Comparison of ENCODE assay signal across 36 mouse cellular contexts in genomic region chr11:7138370-7138769, GRCm38 (mm10). TPM values are rescaled to one million over a fixed set of nuclear protein-coding genes. Genes with fewer than 3 reads are reported as not detected.
DNase-seq lines count a peak whose midpoint lies in the region; ATAC-seq lines count a peak whose summit lies in the region.
"Had no signal": no experiment of that assay in that cellular context is flagged by ENCODE, and none has a peak within 500 bp of the region (broad histone marks: within the 10 kb centered on the region; RNA-seq: fewer than 3 reads in every experiment).

No protein-coding gene starts in this region.

- no peaks in the 10 kb centered on the region for H3K36me3 ChIP-seq in forebrain, embryonic 11.5 days (ENCODE audit: control insufficient read depth, insufficient read depth, low read length)
- H3K36me3 ChIP-seq in forebrain, embryonic 15.5 days: no peaks in the 10 kb centered on the region
- no peaks in the 10 kb centered on the region for H3K36me3 ChIP-seq in heart, embryonic 12.5 days
- H3K36me3 ChIP-seq in liver, embryonic 11.5 days (ENCODE audit: control insufficient read depth, insufficient read depth, low read length): no peaks in the 10 kb centered on the region
- no peaks in the 10 kb centered on the region for H3K36me3 ChIP-seq in liver, embryonic 13.5 days
- H3K36me3 ChIP-seq: embryonic facial prominence, embryonic 10.5 days; embryonic facial prominence, embryonic 13.5 days; heart, embryonic 15.5 days had no signal

- no peak overlapping the region for H3K4me3 ChIP-seq in forebrain, embryonic 11.5 days (ENCODE audit: low read depth, low read length)
- no peak overlapping the region for H3K4me3 ChIP-seq in forebrain, embryonic 15.5 days
- no peak overlapping the region for H3K4me3 ChIP-seq in heart, embryonic 12.5 days
- no peak overlapping the region for H3K4me3 ChIP-seq in liver, embryonic 11.5 days (ENCODE audit: low read depth, low read length)
- no peak overlapping the region for H3K4me3 ChIP-seq in liver, embryonic 13.5 days (replicated peaks)
- H3K4me3 ChIP-seq: embryonic facial prominence, embryonic 10.5 days; embryonic facial prominence, embryonic 13.5 days; erythroblast, embryonic 14.5 days; forebrain, embryonic 13.5 days; gastrocnemius, adult 2 months; heart, embryonic 15.5 days; hindbrain, embryonic 13.5 days had no signal

- H3K9me3 ChIP-seq in forebrain, embryonic 11.5 days (ENCODE audit: control insufficient read depth, low read length): no peaks in the 10 kb centered on the region
- no peaks in the 10 kb centered on the region for H3K9me3 ChIP-seq in forebrain, embryonic 15.5 days
- H3K9me3 ChIP-seq in heart, embryonic 12.5 days (replicated peaks): no peaks in the 10 kb centered on the region
- H3K9me3 ChIP-seq in liver, embryonic 11.5 days (ENCODE audit: control insufficient read depth, low read length): no peaks in the 10 kb centered on the region
- no peaks in the 10 kb centered on the region for H3K9me3 ChIP-seq in liver, embryonic 13.5 days (replicated peaks)
- H3K9me3 ChIP-seq: embryonic facial prominence, embryonic 10.5 days; embryonic facial prominence, embryonic 13.5 days; forebrain, embryonic 13.5 days; heart, embryonic 15.5 days; hindbrain, embryonic 13.5 days had no signal

- ATAC-seq in forebrain, embryonic 11.5 days (replicated peaks; ENCODE audit: low FRiP score): no peak
- ATAC-seq in forebrain, embryonic 15.5 days (replicated peaks): no peak
- ATAC-seq in heart, embryonic 12.5 days (ENCODE audit: insufficient number of reproducible peaks, low FRiP score): peak; percentile 80
- ATAC-seq in liver, embryonic 11.5 days (replicated peaks; ENCODE audit: low FRiP score): peak; percentile 72
- peak; percentile 72 for ATAC-seq in liver, embryonic 13.5 days (ENCODE audit: low read depth)
- ATAC-seq: activated CD4-positive, CD25-positive, alpha-beta regulatory T cell, adult 4 months; forebrain, embryonic 13.5 days; forebrain, postnatal 0 days; hindbrain, postnatal 0 days; inflammation-experienced regulatory T-cells, adult 6 months; intestine, embryonic 16.5 days had no signal

- no peaks in the 10 kb centered on the region for H3K4me1 ChIP-seq in forebrain, embryonic 11.5 days (replicated peaks; ENCODE audit: control insufficient read depth, insufficient read depth, low read length)
- no peaks in the 10 kb centered on the region for H3K4me1 ChIP-seq in forebrain, embryonic 15.5 days
- peaks cover 14% of the 10 kb centered on the region for H3K4me1 ChIP-seq in heart, embryonic 12.5 days (replicated peaks)
- H3K4me1 ChIP-seq in liver, embryonic 11.5 days (replicated peaks; ENCODE audit: control insufficient read depth, insufficient read depth, low read length): no peaks in the 10 kb centered on the region
- peaks cover 10% of the 10 kb centered on the region for H3K4me1 ChIP-seq in liver, embryonic 13.5 days (replicated peaks)
- H3K4me1 ChIP-seq: forebrain, embryonic 13.5 days; hindbrain, embryonic 13.5 days had no signal

- no peak overlapping the region for H3K27ac ChIP-seq in forebrain, embryonic 11.5 days (ENCODE audit: low read depth, low read length)
- no peak overlapping the region for H3K27ac ChIP-seq in forebrain, embryonic 15.5 days (replicated peaks)
- 0 out of 2 replicates have a peak overlapping the region, but pooled peaks have one; percentile 6 for H3K27ac ChIP-seq in heart, embryonic 12.5 days (ENCODE audit: poor library complexity, severe bottlenecking)
- no peak overlapping the region for H3K27ac ChIP-seq in liver, embryonic 11.5 days (ENCODE audit: low read depth, low read length)
- H3K27ac ChIP-seq in liver, embryonic 13.5 days: no peak overlapping the region
- H3K27ac ChIP-seq: embryonic facial prominence, embryonic 10.5 days; embryonic facial prominence, embryonic 13.5 days; forebrain, embryonic 13.5 days; gastrocnemius, adult 2 months; heart, embryonic 15.5 days; hindbrain, embryonic 13.5 days; hindbrain, postnatal 0 days had no signal

- DNase-seq in forebrain, embryonic 11.5 days (ENCODE audit: low spot score): peak; percentile 37
- no peak for DNase-seq in heart, postnatal 25 days (ENCODE audit: low spot score)
- DNase-seq in liver, embryonic 11.5 days (ENCODE audit: low spot score): no peak
- no peak for DNase-seq in liver
- DNase-seq in liver, embryonic 13.5 days: no peak
- DNase-seq in gastrocnemius, postnatal 36 days: no peak
- DNase-seq: adrenal gland, adult 8-10 months; adrenal gland, postnatal 25 days; cerebellum, adult 11-12 months; cerebellum, adult 8-10 months; cerebellum, postnatal 10 days; cerebellum, postnatal 36 days; embryo, embryonic 11 days; forebrain, postnatal 0 days; gastrocnemius, adult 2 months; gastrocnemius, postnatal 14 days; heart, adult 18-20 months; heart, postnatal 14 days had no signal

- no peak overlapping the region for H3K9ac ChIP-seq in forebrain, embryonic 11.5 days (ENCODE audit: low read length)
- H3K9ac ChIP-seq in forebrain, embryonic 15.5 days (replicated peaks): no peak overlapping the region
- H3K9ac ChIP-seq in heart, embryonic 12.5 days: no peak overlapping the region
- no peak overlapping the region for H3K9ac ChIP-seq in liver, embryonic 11.5 days (ENCODE audit: low read depth, low read length)
- no peak overlapping the region for H3K9ac ChIP-seq in liver, embryonic 13.5 days
- H3K9ac ChIP-seq: embryonic facial prominence, embryonic 13.5 days; forebrain, embryonic 13.5 days; forebrain, postnatal 0 days; heart, embryonic 15.5 days; hindbrain, embryonic 13.5 days had no signal

- 94% methylated on average over 8 of the region's 8 CpGs for WGBS in forebrain, embryonic 11.5 days
- 92% methylated on average over 8 of the region's 8 CpGs for WGBS in forebrain, embryonic 15.5 days
- WGBS in heart, embryonic 12.5 days: 73% methylated on average over 8 of the region's 8 CpGs
- 74% methylated on average over 8 of the region's 8 CpGs for whole genome bisulfite sequencing in liver, embryonic 11.5 days
- WGBS in liver, embryonic 13.5 days (ENCODE audit: insufficient replicate concordance): 54% methylated on average over 8 of the region's 8 CpGs

- H3K4me2 ChIP-seq in forebrain, embryonic 11.5 days (ENCODE audit: low read depth, low read length, severe bottlenecking): no peak overlapping the region
- no peak overlapping the region for H3K4me2 ChIP-seq in forebrain, embryonic 15.5 days (replicated peaks)
- no peak overlapping the region for H3K4me2 ChIP-seq in heart, embryonic 12.5 days
- no peak overlapping the region; the same call in 1 of the 2 replicates for H3K4me2 ChIP-seq in liver, embryonic 11.5 days
- 0 out of 2 replicates have a peak overlapping the region, but pooled peaks have one; percentile 10 for H3K4me2 ChIP-seq in liver, embryonic 13.5 days
- H3K4me2 ChIP-seq: embryonic facial prominence, embryonic 13.5 days; forebrain, embryonic 13.5 days; heart, embryonic 15.5 days; hindbrain, embryonic 13.5 days had no signal

- intact Hi-C loops in heart, postnatal 25 days (cut with DNase I): no loop called here
- intact Hi-C loops in gastrocnemius, postnatal 36 days (cut with DNase I): loop anchor here (10.0 kb wide), 1 partner anchor 244 kb away; no protein-coding TSS in a partner anchor

- H3K27me3 ChIP-seq in forebrain, embryonic 11.5 days (ENCODE audit: control insufficient read depth, insufficient read depth, low read length): no peaks in the 10 kb centered on the region
- H3K27me3 ChIP-seq in forebrain, embryonic 15.5 days: no peaks in the 10 kb centered on the region
- H3K27me3 ChIP-seq in heart, embryonic 12.5 days (replicated peaks): no peaks in the 10 kb centered on the region
- no peaks in the 10 kb centered on the region for H3K27me3 ChIP-seq in liver, embryonic 11.5 days (replicated peaks; ENCODE audit: control insufficient read depth, insufficient read depth, low read length)
- no peaks in the 10 kb centered on the region for H3K27me3 ChIP-seq in liver, embryonic 13.5 days
- H3K27me3 ChIP-seq: embryonic facial prominence, embryonic 13.5 days; forebrain, embryonic 13.5 days; heart, embryonic 15.5 days; hindbrain, embryonic 13.5 days had no signal

RNA-seq across cellular contexts. Expression of gene Gm11985, which starts 50.0 kb away (rescaled TPM):
- polyA plus RNA-seq in forebrain, embryonic 11.5 days (2014; fragmentation: Nextera tagmentation; extraction: Ambion mirVana): not detected in 2 replicates
- polyA plus RNA-seq in forebrain, embryonic 15.5 days (2015; fragmentation: Nextera tagmentation; extraction: Ambion mirVana): not detected in 2 replicates
- not detected in 2 replicates for polyA plus RNA-seq in heart, embryonic 12.5 days (2016; fragmentation: Nextera tagmentation; extraction: Ambion mirVana)
- total RNA-seq in heart, postnatal 25 days (2021): not detected
- polyA plus RNA-seq in liver, embryonic 11.5 days (2014; fragmentation: Nextera tagmentation; extraction: Ambion mirVana): not detected in 2 replicates
- polyA plus RNA-seq in liver, embryonic 13.5 days (2015; fragmentation: Nextera tagmentation; extraction: Ambion mirVana): not detected in 2 replicates
- total RNA-seq in gastrocnemius, postnatal 36 days (2021): not detected
- total RNA-seq: adrenal gland, adult 8-10 months; adrenal gland, postnatal 25 days; ES-E14; forebrain, postnatal 0 days; gastrocnemius, adult 2 months; gastrocnemius, postnatal 14 days; heart, adult 18-20 months; heart, postnatal 14 days; hematopoietic stem cell, adult 5-6 weeks; hindbrain, postnatal 0 days had no signal
- polyA plus RNA-seq: activated CD4-positive, CD25-positive, alpha-beta regulatory T cell, adult 4 months; brain, embryonic 14.5 days; cortical plate, adult 2 months; embryonic facial prominence, embryonic 13.5 days; erythroblast, embryonic 14.5 days; forebrain, embryonic 13.5 days; forebrain, postnatal 0 days; frontal cortex, adult 2 months; gonadal fat pad, adult 2 months; heart, embryonic 15.5 days; hindbrain, embryonic 13.5 days; hindbrain, postnatal 0 days; inflammation-experienced regulatory T-cells, adult 6 months; intestine, embryonic 16.5 days had no signal

RNA-seq across cellular contexts. Expression of gene Igfbp1, which starts 59.2 kb away (rescaled TPM):
- polyA plus RNA-seq in forebrain, embryonic 11.5 days (2014; fragmentation: Nextera tagmentation; extraction: Ambion mirVana): 0.16 and 0.17 TPM in 2 replicates
- polyA plus RNA-seq in forebrain, embryonic 15.5 days (2015; fragmentation: Nextera tagmentation; extraction: Ambion mirVana): 0.14 TPM in 1 of 2 replicates, not detected in the other
- polyA plus RNA-seq in heart, embryonic 12.5 days (2016; fragmentation: Nextera tagmentation; extraction: Ambion mirVana): 0.17 and 0.61 TPM in 2 replicates
- not detected for total RNA-seq in heart, postnatal 25 days (2021)
- polyA plus RNA-seq in liver, embryonic 11.5 days (2014; fragmentation: Nextera tagmentation; extraction: Ambion mirVana): 48.2 and 49.9 TPM in 2 replicates
- 52.9 and 56.9 TPM in 2 replicates for polyA plus RNA-seq in liver, embryonic 13.5 days (2015; fragmentation: Nextera tagmentation; extraction: Ambion mirVana)
- not detected for total RNA-seq in gastrocnemius, postnatal 36 days (2021)
- total RNA-seq: adrenal gland, adult 8-10 months; adrenal gland, postnatal 25 days; ES-E14; forebrain, postnatal 0 days; gastrocnemius, adult 2 months; gastrocnemius, postnatal 14 days; heart, adult 18-20 months; heart, postnatal 14 days; hematopoietic stem cell, adult 5-6 weeks; hindbrain, postnatal 0 days had no signal
- polyA plus RNA-seq: activated CD4-positive, CD25-positive, alpha-beta regulatory T cell, adult 4 months; forebrain, postnatal 0 days; hindbrain, postnatal 0 days; inflammation-experienced regulatory T-cells, adult 6 months had no signal

Comparison
In these comparisons a context has a peak if more than half of its experiments do, and no peak if none do; other contexts are left out.
1. ATAC-seq: peak in heart, embryonic 12.5 days (single experiment), liver, embryonic 11.5 days (single experiment) and liver, embryonic 13.5 days (single experiment); none in forebrain, embryonic 11.5 days (single experiment) and forebrain, embryonic 15.5 days (single experiment).
2. RNA of gene Igfbp1, which starts 59.2 kb away (polyA plus RNA-seq): 52.9 to 56.9 TPM in liver, embryonic 13.5 days and 48.2 to 49.9 TPM in liver, embryonic 11.5 days; 0.17 to 0.61 TPM in heart, embryonic 12.5 days, 0.16 to 0.17 TPM in forebrain, embryonic 11.5 days and 0.14 TPM in forebrain, embryonic 15.5 days; every median in the first group is over 10 times any median in the second.